In the genomic region with DNA sequence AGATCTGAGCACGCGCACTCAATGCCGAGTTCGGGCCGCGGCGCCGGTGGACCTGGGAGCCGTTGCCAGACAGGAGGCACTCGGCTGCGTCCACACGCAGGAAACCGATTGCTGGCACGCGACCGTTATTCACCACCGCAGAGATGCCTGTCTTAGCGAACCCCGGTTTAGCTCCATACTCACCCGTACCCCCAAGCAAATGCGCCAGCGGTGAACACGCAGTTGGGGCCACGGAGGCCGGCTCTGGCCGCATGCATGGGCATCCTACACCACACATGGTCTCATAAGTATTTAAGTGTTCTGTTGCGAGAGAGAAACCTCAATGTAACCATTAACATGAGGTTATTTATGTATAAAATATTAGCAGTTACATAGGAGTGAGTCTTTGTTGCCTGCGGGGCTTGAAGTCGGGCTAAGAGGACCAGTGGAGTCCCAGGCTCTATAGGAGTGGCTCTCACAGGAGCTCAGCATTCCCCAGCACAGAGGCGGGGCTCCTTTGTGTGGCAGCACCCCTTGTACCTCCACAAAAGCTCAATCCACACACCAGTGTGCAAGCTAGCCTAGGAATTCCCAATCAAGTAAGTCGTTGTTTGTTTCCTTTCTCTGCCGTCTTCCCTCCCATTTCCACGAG, we compare ENCODE assay signal across 9 mouse cellular contexts. TPM values are rescaled to one million over a fixed set of nuclear protein-coding genes. Genes with fewer than 3 reads are reported as not detected.
A peak's percentile ranks its signal among the peaks of the same experiment; 100 is the strongest.
DNase-seq lines count a peak whose midpoint lies in the region; ATAC-seq and TF ChIP-seq lines count a peak whose summit lies in the region.
"Had no signal": no experiment of that assay in that cellular context is flagged by ENCODE, and none has a peak within 500 bp of the region (broad histone marks: within the 10 kb centered on the region; RNA-seq: fewer than 3 reads in every experiment).

No protein-coding gene starts in this region.

- peak overlapping the region; percentile 22; the same call in 1 of the 2 replicates for H3K9ac ChIP-seq in heart, postnatal 0 days (replicated peaks; ENCODE audit: low read depth, low read length)
- H3K9ac ChIP-seq in limb, embryonic 15.5 days, result 0 out of 2 replicates have a peak overlapping the region, but pooled peaks have one; percentile 8
- H3K9ac ChIP-seq in stomach, embryonic 15.5 days, result no peak overlapping the region

- DNase-seq in embryo, embryonic 10 days (ENCODE audit: low spot score), result peak; percentile 65
- no peak for DNase-seq in embryo, embryonic 9.5 days (ENCODE audit: extremely low spot score)
- peak; percentile 43 to 47 for DNase-seq in adrenal gland, postnatal 36 days
- DNase-seq in heart, postnatal 0 days (ENCODE audit: low spot score), result no peak
- DNase-seq in gastrocnemius, postnatal 14 days, result no peak
- DNase-seq in layer of hippocampus, adult 18-20 months (ENCODE audit: low spot score in 2 of 2), result no peak

- peaks cover 14% of the 10 kb centered on the region for H3K4me1 ChIP-seq in heart, postnatal 0 days (ENCODE audit: control insufficient read depth, insufficient read depth)
- peaks cover 45% of the 10 kb centered on the region for H3K4me1 ChIP-seq in limb, embryonic 15.5 days
- peaks cover 21% of the 10 kb centered on the region for H3K4me1 ChIP-seq in stomach, embryonic 15.5 days

- WGBS in heart, postnatal 0 days, result 7% methylated on average over 33 of the region's 33 CpGs
- WGBS in limb, embryonic 15.5 days, result 2% methylated on average over 33 of the region's 33 CpGs
- 5% methylated on average over 33 of the region's 33 CpGs for WGBS in stomach, embryonic 15.5 days

- peak overlapping the region; percentile 69 for H3K4me2 ChIP-seq in heart, postnatal 0 days (ENCODE audit: low read depth, low read length)
- H3K4me2 ChIP-seq in limb, embryonic 15.5 days, result peak overlapping the region; percentile 64
- H3K4me2 ChIP-seq in stomach, embryonic 15.5 days, result peak overlapping the region; percentile 63

- H3K36me3 ChIP-seq in heart, postnatal 0 days (replicated peaks; ENCODE audit: control insufficient read depth, insufficient read depth, low read length), result no peaks in the 10 kb centered on the region
- no peaks in the 10 kb centered on the region for H3K36me3 ChIP-seq in limb, embryonic 15.5 days
- H3K36me3 ChIP-seq in stomach, embryonic 15.5 days, result no peaks in the 10 kb centered on the region
- H3K36me3 ChIP-seq: G1E had no signal

- no peaks in the 10 kb centered on the region for H3K9me3 ChIP-seq in heart, postnatal 0 days (replicated peaks; ENCODE audit: control insufficient read depth, low read length)
- no peaks in the 10 kb centered on the region for H3K9me3 ChIP-seq in limb, embryonic 15.5 days
- no peaks in the 10 kb centered on the region for H3K9me3 ChIP-seq in stomach, embryonic 15.5 days
- H3K9me3 ChIP-seq: G1E had no signal

- no peak overlapping the region for H3K27ac ChIP-seq in heart, postnatal 0 days (ENCODE audit: low read depth)
- H3K27ac ChIP-seq in limb, embryonic 15.5 days, result no peak overlapping the region
- H3K27ac ChIP-seq in stomach, embryonic 15.5 days, result no peak overlapping the region

- H3K27me3 ChIP-seq in heart, postnatal 0 days (ENCODE audit: control insufficient read depth, insufficient read depth, low read length), result peaks cover 66% of the 10 kb centered on the region
- H3K27me3 ChIP-seq in limb, embryonic 15.5 days, result peaks cover 67% of the 10 kb centered on the region
- H3K27me3 ChIP-seq in stomach, embryonic 15.5 days (replicated peaks), result peaks cover 58% of the 10 kb centered on the region

- no peak for TF ChIP-seq EP300 in heart, postnatal 0 days (IDR thresholded peaks at IDR 0.05; ENCODE audit: low read depth)

- intact Hi-C loops in gastrocnemius, postnatal 14 days (cut with DNase I; ENCODE audit: low total_unique reads), result no loop called here

- H3K4me3 ChIP-seq in heart, postnatal 0 days (ENCODE audit: low read depth, low read length), result peak overlapping the region; percentile 44
- H3K4me3 ChIP-seq in limb, embryonic 15.5 days, result peak overlapping the region; percentile 36
- peak overlapping the region; percentile 29 for H3K4me3 ChIP-seq in stomach, embryonic 15.5 days (replicated peaks)

- no peak for TF ChIP-seq CTCF in heart, postnatal 0 days (IDR thresholded peaks at IDR 0.05; ENCODE audit: low read depth)

- no peak for ATAC-seq in heart, postnatal 0 days (ENCODE audit: insufficient read depth, low read depth)
- ATAC-seq in limb, embryonic 15.5 days (ENCODE audit: insufficient number of reproducible peaks, low FRiP score, low TSS enrichment, low read depth), result no peak
- ATAC-seq in stomach, embryonic 15.5 days (ENCODE audit: insufficient read depth, low FRiP score, low read depth), result no peak

RNA-seq across cellular contexts. Expression of a gene that starts 4.6 kb away (rescaled TPM):
- 1 to 10 TPM; 5.3 to 9.3 TPM for total RNA-seq in adrenal gland, postnatal 36 days (2021)
- total RNA-seq in heart, postnatal 0 days (2014; rRNA removed; ENCODE audit: low replicate concordance), result 2.0 TPM in 1 of 2 replicates, not detected in the other
- polyA plus RNA-seq in heart, postnatal 0 days (2015; fragmentation: Nextera tagmentation; extraction: Ambion mirVana), result 2.7 and 3.3 TPM in 2 replicates
- polyA plus RNA-seq in limb, embryonic 15.5 days (2015; fragmentation: Nextera tagmentation; extraction: Ambion mirVana), result 1.1 and 1.7 TPM in 2 replicates
- polyA plus RNA-seq in stomach, embryonic 15.5 days (2015; fragmentation: Nextera tagmentation; extraction: Ambion mirVana), result 4.6 and 6.9 TPM in 2 replicates
- not detected for total RNA-seq in gastrocnemius, postnatal 14 days (2021)
- total RNA-seq in layer of hippocampus, adult 18-20 months (2021), result not detected
- total RNA-seq: G1E had no signal
- polyA plus RNA-seq: G1E had no signal

RNA-seq across cellular contexts. Expression of a gene that starts 26.6 kb away (rescaled TPM):
- total RNA-seq in adrenal gland, postnatal 36 days (2021), result 10 to 100 TPM; 52.4 to 60.4 TPM
- 16.8 and 28.7 TPM in 2 replicates for total RNA-seq in heart, postnatal 0 days (2014; rRNA removed; ENCODE audit: low replicate concordance)
- polyA plus RNA-seq in heart, postnatal 0 days (2015; fragmentation: Nextera tagmentation; extraction: Ambion mirVana), result 8.2 and 8.3 TPM in 2 replicates
- 10.5 and 13.1 TPM in 2 replicates for polyA plus RNA-seq in limb, embryonic 15.5 days (2015; fragmentation: Nextera tagmentation; extraction: Ambion mirVana)
- polyA plus RNA-seq in stomach, embryonic 15.5 days (2015; fragmentation: Nextera tagmentation; extraction: Ambion mirVana), result 12.4 and 12.6 TPM in 2 replicates
- total RNA-seq in gastrocnemius, postnatal 14 days (2021), result 10 to 100 TPM; 22.9 to 24.5 TPM
- 10 to 100 TPM; 58.2 to 59.0 TPM for total RNA-seq in layer of hippocampus, adult 18-20 months (2021)

Comparison
In these comparisons a context has a peak if more than half of its experiments do, and no peak if none do; other contexts are left out.
1. DNase-seq: peak in embryo, embryonic 10 days (single experiment) and adrenal gland, postnatal 36 days (2 of 2); none in embryo, embryonic 9.5 days (single experiment), heart, postnatal 0 days (single experiment), gastrocnemius, postnatal 14 days (single experiment) and layer of hippocampus, adult 18-20 months (0 of 2).
2. Peak in every context shown above with its lines, with median percentiles within 50 percentile points of each other: H3K4me2 ChIP-seq and H3K4me3 ChIP-seq.